Mouse (Mus musculus): ENCODE measurements at regions not wholly inside any gene's neighbourhood (a gene's known extent, or its start where the extent isn't known, plus 50 kb on each side); places are given as distances from the start of the nearest gene placed in this dataset.

DNA sequence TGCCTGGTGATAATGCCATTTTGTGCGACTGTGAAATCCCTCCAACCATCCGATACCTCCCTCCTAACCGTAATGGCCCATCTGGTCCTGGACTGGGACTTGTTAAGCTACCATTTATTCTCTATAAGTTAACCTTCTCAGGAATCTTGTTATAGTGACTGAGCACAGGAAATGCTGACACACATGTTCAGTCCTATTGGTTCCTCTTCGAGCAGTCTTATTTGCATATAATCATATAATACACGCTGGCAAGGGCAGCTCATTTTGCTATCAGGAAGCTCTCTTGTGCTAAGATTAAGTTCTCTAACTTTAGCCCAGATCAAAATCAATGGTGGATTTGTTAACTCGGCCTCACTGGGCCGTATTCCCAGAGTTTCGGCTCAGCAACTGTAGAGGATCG lies 206.1 kb upstream of the Il12b start:
- TF ChIP-seq CTCF (IDR thresholded peaks at IDR 0.05; ENCODE audit: low read depth): no peak
- TF ChIP-seq EP300 (optimal IDR thresholded peaks at IDR 0.05): no peak
